Mouse (Mus musculus) right cerebral cortex, postnatal 25 days (tissue): Measurements from ENCODE around the gene Atf5.

ENCODE experiments used
- DNase-seq: peaks from one replicate; pipeline ENCODE4 v3.0.0; 2022

Atf5 gene

GRCm38 (mm10) chr7:44819391-44819790 lies 2.9 kb upstream of the Atf5 start:
- no peak for DNase-seq

- DNase-seq = no peak
These were observed 2.3 kb upstream of the Atf5 start for GRCm38 (mm10) chr7:44818751-44819235.

GRCm38 (mm10) chr7:44818164-44818563 lies 1.7 kb upstream of the Atf5 start:
- no peak for DNase-seq

GRCm38 (mm10) chr7:44817441-44817840 lies 983 bp upstream of the Atf5 start:
- no peak for DNase-seq

GRCm38 (mm10) chr7:44815721-44816469 lies 563 bp downstream of the Atf5 start, which contains the start of the genes Nup62 and Il4i1:
Nup62 (plus strand) TSS chr7:44816088.
Il4i1 (plus strand) TSS chr7:44816387.
- DNase-seq = peak; percentile 98

- DNase-seq = no peak
These were observed 1.4 kb downstream of the Atf5 start for GRCm38 (mm10) chr7:44814952-44815553.

GRCm38 (mm10) chr7:44814423-44814822 lies 2.0 kb downstream of the Atf5 start:
- DNase-seq = no peak

GRCm38 (mm10) chr7:44813985-44814384 lies 2.5 kb downstream of the Atf5 start:
- no peak for DNase-seq

- DNase-seq = no peak
These were observed 3.7 kb downstream of the Atf5 start for GRCm38 (mm10) chr7:44812651-44813325.

GRCm38 (mm10) chr7:44810819-44811557 lies 5.5 kb downstream of the Atf5 start:
- DNase-seq = no peak

- no peak for DNase-seq
These were observed 6.1 kb downstream of the Atf5 start for GRCm38 (mm10) chr7:44810365-44810764.

GRCm38 (mm10) chr7:44809466-44809865 lies 7.0 kb downstream of the Atf5 start:
- DNase-seq = no peak

GRCm38 (mm10) chr7:44808927-44809326 lies 7.5 kb downstream of the Atf5 start:
- no peak for DNase-seq

GRCm38 (mm10) chr7:44792781-44793180 lies 23.7 kb downstream of the Atf5 start:
- DNase-seq = no peak

GRCm38 (mm10) chr7:44790066-44790465 lies 26.4 kb downstream of the Atf5 start:
- DNase-seq = no peak

- no peak for DNase-seq
These were observed 26.9 kb downstream of the Atf5 start for GRCm38 (mm10) chr7:44789531-44789930.

GRCm38 (mm10) chr7:44780101-44780500 lies 36.4 kb downstream of the Atf5 start:
- no peak for DNase-seq

- no peak for DNase-seq
These were observed 39.5 kb downstream of the Atf5 start for GRCm38 (mm10) chr7:44776849-44777498.

- DNase-seq = no peak
These were observed 43.8 kb downstream of the Atf5 start for GRCm38 (mm10) chr7:44772591-44773204.

GRCm38 (mm10) chr7:44770046-44770578 lies 46.3 kb downstream of the Atf5 start:
- DNase-seq = no peak

- DNase-seq = no peak
These were observed 48.3 kb downstream of the Atf5 start for GRCm38 (mm10) chr7:44768129-44768528.
